Mouse (Mus musculus) adrenal gland, adult 8-10 months (tissue): ENCODE measurements around the gene Acer3. TPM values are rescaled to one million over a fixed set of nuclear protein-coding genes. Genes with fewer than 3 reads are reported as not detected.

Experiments used
- DNase-seq: peaks from one replicate; pipeline ENCODE4 v3.0.0; 2022
- total RNA-seq, 4 experiments: library from RNA; stranded (reverse); gene quantifications; 2 replicates each; pipeline ENCODE4 v1.2.4; 2022

Gene Acer3
- total RNA-seq, 4 experiments from 2014 or later, result 15.1 to 32.7 (median 18.5) TPM

DNA sequence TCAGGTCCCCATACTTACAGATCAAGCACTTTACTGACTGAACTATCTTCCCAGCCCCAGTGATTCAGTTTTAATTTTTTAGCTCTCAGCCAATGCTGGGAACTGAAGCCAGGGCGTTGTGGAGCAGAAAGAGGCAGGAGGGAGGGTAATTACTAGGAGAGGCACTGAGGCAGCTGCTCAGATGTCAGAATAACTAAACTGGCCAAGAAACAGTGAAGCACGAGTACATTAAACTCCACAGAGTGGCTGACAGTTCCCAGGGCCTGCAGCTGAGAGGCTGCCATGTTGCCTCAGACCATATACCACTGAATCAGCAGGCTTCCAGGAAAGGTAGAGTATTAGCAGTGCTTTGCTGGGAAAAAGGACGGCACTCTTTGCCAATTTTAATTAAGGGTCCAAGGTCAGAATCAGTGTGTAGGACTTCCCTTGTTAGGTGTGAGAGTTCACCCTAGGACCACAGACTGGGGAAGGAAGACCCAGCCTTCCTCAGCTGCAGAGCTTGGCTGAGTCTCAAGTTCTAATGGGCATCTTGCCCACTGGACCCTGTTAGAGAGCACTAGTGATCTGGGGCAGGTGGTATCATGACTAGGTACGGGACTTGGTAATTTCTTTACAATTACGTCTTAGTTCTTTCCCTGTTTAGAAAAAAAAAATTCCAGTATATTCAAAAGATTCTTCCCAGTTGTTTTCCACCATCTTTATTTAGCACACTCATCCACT is 11.8 kb upstream of the Acer3 start:
- no peak for DNase-seq

DNA sequence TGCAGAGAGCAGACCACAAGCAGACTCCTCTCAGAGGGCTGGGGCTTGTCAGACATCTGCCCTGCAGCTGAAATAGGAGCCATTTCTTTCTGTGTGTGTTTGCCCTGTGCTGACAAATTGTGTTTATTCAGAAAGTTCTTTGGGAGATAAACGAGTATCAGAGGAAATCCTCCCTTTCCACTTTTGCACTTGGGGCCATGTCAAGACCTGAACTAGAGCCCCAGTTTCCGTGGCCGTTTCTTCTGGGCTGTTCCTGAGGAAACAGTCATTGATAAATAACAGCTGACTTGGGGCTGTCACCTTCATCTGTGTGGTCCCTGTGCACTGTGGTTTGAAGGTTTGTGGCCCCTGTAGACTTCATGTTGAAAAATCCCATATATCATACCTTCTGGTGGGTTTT is 10.9 kb upstream of the Acer3 start:
- DNase-seq, result no peak

DNA sequence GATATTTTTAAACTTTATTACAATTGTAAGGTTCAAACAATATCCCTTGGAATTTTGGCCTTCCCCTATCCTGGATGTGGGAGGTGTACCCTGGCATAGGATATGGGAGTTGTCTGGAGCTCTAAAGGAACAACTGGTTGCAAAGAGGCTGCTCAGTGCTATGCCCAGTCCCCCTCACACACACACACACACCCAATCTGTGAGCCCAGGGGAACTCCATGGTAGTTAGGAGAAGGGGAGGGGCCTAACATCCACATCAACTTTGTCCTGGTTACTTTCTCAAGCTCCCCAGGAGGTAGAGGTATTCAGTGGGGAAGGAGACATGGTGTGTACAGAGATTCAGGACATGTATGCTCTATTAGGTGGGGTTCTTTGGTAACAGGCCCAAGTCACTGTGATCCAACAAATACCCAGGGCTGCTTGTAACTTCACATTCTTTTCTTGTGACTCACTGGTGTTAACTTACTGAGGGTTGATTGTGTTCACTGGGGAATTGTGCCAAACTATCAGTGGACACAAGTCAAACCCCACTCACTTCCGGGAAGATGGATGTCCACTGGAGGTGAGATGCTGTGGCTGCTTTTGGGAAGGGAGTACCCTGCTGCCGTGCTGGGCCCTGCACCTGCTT is 9.5 kb upstream of the Acer3 start:
- DNase-seq, result no peak

DNA sequence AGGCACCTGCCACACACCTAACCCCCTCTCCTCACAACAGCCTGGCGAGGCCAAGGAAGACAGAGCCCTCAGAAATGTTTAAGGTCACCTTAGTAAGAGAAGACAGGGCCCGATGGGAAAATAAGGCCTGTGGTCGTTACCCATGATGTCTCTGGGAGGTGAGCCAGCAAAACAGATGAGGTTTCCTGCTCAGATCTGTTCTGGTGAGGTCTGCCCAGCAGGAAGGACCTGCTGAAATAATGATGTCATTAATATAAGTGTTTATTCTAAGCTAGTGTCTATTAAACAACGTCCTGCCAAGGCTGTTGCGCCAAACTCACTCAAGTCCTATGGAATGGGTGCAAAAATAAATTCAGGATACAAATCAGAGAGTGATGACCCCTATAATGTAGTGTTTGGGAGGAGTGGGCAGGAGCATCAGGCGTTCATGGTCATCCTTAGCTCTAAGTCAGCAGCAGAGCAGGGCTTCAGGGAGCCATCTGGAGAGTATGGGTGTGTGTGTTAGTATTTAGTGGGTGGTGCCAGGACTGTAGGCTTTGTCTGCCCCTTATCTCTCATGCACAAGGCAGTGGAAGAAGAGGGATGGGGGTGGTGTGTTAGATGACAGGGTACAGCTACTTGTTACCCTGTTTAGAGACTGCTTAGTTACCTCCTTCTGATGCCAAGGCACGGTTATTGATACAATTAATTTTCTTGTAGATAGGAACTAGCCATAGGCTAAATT is 8.8 kb upstream of the Acer3 start:
- DNase-seq, result no peak

DNA sequence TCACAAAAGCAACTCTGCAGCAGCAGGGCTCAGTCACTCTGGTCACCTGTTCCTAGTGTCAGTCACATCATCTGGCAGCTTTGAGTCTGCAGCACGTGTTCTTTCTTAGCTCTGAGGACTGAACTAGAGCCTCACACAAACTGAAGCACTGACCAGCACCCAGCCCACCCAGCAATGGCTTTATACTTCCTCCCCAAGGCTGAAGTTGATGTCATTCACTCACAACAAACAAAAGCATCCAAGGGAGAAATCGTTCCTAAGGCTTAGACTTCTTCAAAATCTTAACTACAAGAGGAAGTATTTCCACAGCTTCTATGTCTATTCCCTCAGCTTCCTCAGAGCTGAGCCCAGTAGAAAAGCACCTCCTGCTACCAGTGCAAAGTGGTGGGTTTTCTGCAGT is 7.3 kb upstream of the Acer3 start:
- no peak for DNase-seq

DNA sequence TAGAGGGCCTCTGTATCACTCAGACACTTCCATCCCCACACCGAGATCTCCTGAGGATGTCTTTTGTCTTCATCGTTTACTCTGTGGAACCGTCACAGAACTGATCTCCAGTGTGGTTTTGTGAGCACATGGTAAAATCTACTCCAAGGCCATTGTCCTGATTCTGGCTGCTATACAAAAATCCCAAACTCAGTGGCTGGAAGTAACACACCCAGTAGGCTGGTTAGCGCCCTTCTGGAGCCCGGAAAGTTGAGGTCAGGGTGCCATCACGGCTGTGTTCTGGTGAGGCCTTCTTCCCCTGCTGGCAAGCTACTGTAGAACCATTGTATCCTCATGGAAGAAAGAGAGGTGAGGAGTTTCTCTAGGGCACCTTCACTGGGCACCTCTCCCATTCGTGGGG is 5.0 kb upstream of the Acer3 start:
- no peak for DNase-seq

DNA sequence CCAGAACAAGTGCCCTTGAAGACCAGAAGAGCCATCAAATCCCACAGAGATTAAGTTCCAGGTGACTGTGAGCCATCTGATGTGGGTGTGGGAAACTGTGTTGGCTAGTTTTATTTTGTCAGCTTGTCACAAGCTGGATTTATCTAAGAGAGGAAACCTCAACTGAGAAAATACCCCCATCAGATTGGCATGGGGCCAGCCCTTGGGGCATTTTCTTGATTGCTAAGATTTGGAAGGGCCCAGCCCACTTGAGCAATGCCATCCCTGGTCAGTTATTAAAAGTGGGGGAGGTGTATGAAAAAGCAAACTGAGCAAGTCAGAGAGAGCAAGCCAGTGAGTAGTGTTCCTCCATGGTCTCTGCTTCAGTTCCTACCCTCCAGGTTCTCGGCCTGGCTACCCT is 3.2 kb upstream of the Acer3 start:
- no peak for DNase-seq

DNA sequence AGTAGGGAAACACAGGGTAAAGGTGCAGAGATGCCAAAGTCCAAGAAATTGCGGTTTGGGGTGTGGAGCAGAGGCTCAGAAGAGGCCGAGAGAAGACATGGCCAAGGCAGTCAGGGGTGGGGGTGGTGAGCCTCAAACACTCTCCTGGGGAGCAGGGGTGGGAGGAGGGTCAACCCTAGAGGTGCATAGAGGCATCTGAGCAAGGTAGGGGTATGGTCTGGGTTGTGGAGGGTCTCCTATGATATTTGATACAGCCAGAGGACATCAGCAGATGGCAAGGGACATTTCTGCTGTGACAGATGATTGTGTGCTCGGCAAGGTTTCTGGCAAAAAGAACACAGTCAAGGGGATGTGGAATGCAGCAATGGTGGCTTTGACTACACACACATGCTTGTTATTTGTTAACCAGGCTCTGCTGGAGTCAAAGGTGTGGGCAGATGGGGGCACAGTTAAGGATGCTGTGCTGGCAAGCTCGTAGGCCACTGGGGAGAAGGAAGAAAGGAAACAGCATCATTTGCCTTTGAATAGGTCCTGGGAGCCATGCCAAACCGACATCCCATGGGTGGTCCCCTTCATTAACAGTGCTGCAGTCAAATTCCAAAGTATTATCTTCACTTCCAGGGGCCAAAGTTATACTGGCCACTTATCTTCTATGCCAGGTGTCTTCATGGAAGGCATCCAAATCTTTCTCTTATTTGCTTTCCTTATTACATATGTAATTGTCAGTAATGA is 2.4 kb upstream of the Acer3 start:
- DNase-seq, result peak; percentile 17

DNA sequence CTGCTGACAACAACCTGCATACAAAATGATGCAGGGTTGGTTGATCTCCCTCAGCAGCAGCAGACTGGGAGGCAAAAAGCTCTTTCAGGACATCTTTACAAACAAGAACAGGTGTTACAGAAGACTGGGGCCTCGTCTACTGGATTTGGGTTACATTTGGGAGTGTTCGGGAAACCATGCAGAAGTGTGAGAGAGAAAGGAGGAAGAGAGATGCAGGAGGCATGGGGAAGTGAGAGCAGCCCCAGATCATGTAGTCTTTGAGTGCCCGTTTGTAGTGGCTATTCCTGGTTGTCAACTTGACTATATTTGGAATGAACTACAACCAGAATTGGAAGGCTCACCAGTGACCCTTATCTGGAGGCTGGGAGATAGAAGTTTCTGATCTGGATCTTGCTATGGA is 1.4 kb upstream of the Acer3 start:
- DNase-seq, result no peak

DNA sequence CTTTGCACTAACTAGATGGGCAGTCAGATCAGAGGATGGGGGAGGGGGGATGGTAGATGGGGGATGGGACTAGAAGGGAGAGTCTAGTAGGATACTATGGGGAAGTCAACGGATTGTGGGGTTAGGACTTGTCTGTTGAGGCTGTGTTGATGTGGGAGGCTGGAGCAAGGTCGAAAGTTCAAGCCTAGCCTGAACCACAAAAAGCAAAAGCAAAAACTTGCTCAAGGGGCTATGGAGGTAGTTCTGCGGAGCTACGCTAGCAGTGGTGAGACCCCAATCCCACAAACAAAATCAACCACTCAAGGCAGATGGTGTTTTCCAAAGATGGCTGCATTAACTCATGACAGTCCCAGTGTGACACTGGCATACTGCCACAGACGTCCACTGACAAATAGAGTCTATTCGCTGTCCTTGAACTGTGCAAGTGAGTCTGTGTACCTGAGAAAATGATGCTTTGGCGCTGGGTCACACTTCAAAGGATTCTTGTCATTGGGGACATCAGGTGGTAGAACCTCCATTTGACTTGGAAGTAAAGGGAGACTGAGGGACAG is 927 bp downstream of the Acer3 start:
- DNase-seq, result no peak

DNA sequence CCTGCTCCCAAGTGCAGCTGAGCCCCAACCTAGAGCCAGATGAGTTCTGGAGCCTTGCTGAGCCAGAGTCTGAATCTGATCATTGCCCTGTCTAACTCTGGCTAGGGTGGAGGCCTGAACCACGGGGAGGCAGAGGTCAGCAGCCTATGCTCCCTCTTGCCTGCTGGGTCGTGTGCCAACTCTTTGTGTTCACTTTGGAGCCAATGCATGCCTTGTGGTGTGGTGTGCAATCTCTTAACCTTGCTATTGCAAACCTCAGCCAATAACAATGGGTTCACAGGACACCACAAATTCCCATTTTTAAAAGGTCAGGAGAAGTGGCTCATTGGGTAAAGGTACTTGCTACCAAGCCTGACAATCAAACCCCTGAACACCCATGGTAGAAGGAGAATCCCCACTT is 4.4 kb downstream of the Acer3 start:
- peak; percentile 35 for DNase-seq

DNA sequence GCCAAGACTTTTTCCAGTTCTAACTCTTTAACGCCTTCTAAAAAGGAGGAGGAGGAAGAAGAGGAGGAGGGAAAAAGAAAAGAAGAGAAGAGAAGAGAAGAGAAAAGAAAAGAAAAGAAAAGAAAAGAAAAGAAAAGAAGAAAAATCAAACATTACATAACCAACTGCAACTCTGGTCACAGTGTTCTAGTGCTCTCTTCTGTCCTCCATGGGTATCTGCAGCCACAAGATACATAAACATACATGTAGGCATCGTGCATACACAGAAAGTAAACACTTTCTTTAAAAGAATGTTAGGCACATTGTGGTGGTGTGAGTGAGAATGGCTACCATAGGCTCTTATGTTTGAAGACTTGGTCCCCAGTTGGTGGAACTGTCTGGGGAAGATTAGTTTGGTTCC is 5.9 kb downstream of the Acer3 start:
- DNase-seq, result no peak

DNA sequence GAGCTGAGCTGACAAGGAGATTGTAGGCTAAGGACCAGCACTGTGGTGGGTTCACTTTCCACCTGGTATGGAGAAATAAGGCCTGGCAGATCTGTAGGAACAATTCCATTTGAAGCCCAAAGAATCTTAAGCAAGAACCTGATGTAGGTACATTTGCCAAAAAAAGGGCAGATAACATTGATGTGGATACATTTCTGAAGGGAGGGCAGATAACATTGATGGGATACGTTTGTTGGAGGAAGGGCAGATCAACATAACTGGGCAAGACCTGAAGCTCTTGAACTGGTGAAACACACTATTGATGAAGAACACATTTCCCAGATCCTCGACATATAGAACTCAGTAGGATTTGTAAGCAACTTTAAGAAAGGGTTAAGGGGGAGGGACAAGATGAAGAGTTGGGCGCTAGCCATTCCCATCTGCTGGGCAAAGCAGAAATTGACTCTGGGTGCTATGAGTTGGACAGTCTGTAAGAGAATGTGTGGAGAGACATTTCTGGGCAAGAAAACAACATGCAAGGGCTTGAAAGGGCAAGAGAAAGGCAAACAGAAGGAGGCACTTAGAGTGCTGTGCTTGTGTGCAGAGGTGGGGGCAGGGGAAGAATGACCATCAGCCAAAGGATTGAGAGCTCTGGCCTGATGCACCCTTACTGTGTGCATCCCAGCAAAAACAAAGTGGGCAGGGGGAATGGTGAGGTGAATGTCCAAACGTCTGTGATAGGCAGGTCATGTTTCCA is 8.7 kb downstream of the Acer3 start:
- DNase-seq, result no peak

DNA sequence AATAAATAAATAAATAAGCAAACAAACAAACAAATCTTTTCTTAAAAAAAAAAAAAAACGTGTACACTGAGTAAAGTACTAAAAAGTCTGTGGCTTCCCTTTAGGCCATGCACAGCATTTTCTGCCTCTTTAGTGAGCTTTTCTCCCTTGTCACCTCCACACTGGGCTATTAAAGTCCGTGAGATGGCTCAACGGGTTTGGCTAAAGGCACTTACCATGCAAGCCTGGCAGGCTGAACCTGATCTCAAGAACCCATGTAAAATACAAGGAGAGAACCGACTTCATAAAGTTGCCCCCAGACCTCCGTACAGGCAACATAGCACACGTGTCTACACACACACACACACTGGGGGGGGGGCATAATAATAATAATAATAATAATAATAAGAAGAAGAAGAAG is 10.7 kb downstream of the Acer3 start:
- no peak for DNase-seq

DNA sequence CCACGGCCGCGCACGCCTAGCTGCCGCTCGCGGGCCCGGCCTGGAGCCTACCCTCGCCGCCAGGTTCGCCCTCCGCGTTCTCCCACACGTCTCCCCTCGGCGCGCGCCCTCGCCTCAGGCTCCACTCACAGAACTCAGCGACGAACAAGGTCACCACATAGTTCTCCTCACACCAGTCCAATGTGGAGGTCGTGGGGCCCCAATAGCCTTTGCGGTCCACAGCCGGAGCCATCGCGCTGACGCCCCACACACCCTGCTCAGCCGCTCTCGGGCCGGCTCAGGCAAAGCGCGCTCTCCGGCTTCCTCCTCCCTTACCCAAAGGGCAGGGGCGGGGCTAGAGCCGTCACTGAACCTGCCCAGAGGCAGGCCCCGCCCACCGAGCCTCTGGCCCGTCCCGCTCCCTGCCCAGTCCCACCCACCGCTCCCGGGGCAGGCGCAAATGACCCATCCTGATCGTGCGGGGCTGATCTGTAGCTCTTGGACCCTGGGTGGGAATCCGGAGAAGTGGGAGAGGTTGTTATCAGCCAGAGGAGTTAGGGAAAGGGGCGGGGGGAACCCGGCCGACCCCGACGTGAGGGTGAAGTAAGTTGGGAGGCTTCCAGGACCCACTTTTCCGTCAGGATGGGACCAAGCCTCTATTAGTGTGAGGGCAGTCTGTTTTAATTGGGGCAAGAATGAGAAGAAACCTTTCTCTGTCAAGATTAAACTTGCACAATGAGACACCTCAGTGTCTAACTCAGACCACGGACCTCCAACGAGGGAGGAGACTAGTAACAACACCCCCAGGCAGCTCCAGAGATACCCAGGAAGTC is 11.6 kb downstream of the Acer3 start:
- DNase-seq, result peak; percentile 92

DNA sequence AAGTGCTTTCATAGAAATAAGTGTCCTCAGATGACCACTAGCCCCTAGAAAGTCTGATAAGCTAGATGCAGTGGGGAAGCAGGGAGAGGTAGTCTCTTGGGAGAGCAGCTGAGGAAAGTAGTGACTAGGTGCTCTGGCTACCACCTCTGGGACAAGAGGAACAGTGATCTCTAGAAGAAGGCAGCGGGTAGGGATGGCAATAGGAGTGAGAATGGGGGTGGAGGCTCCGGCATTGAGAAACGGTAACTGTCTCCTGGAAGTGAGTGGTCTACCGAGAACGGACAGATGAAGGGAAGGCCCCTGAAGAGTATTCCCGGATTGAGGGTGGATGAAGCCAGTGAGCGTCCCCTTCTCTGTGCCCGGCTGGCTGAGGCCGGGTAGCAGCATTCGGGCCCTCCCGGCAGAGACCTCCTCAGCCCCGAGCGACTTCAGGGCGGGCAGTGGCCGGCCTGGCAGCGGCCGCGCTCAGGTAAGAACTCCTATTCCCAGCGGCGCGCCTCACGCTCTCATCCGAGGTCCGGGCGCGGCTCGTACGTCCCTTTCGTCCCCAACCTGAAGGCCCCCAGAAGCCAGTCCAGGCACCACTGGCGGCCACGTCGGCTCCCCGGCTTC is 12.3 kb downstream of the Acer3 start:
- peak; percentile 23 for DNase-seq

DNA sequence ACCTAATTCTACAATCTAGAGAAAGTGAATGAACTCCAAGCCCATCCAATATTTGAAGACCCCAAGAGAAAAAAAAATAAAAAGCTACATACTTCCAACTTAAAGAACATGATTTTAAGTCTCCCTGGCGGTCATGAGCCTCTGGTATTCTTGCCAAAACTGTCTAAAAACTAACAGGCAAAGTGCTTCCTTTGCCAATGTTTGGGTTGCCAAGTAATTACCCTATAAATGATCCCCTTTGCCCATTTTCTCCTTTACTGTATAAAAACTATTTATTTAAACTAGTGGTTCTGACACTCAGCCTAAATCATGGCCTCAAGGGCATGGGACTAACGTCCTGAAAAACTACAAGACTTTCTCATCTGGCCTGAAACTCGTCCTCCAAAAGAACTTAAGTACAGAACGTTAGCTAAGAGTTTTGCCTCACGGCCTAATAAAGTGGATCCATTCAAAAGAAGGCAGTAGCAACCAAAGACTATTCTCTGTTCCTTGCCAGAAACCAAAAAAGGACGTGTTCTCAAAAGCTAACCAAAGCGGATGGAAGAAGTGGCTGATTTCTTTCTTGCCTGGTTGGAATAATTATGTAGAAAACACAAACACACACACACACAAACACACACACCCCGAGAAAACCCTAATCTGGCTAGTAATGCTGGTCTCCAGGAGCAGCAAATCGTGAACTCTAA is 12.9 kb downstream of the Acer3 start:
- DNase-seq, result no peak

DNA sequence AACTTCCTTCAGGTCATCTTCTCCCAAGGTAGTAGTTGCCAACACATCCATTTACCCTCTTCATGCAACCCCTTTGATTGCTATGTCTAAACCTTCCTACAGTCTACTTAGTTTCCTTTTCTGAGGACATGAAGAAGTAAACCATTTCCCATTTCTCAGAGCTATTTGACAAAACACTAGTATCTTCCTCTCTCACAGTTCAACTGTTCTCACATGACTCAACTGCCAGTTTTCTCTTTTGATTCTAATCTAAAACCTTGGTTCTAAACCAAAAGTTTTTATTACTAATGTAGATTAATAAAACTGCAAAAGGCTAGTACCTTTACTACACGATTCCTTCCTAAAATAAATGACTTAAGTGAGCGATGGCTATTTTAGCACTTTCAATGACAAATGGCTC is 13.6 kb downstream of the Acer3 start:
- DNase-seq, result no peak

DNA sequence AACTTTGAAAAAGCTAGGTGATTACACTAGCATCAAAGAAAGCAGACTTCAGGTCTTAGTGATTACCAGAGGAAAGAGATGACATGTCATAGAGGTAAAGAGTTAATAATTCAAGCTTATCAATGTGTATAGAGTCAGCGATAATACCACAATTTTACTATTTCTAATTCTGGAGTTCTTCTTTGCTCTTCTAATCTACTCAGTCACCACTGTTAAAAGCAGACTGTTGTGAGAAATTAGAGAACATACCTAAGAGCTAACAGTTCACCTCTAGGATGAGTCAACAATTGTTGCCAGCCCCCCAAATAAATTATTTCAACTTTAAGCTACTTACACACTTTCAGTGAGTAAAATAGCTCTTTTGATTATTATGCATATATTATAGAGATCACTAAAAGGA is 28.1 kb downstream of the Acer3 start:
- no peak for DNase-seq

DNA sequence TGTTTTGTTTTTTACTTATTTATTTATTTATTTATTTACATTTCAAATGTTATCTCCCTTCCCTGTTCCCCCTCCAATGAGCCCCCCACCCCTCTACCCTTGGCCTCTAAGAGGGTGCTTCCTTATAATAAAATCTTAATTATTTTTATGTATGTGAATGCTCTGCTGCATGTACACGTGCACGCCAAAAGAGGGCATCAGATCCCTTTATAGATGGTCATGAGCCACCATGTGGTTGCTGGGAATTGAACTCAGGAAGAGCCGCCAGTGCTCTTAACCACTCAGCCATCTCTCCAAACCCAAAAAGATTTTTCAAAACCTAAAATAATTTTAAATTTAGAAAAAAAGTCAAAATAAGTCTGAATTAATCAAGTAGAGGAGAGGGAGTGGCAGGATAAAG is 31.4 kb downstream of the Acer3 start:
- no peak for DNase-seq
